Mouse (Mus musculus): ENCODE data around the gene Arfgap1.

DNA sequence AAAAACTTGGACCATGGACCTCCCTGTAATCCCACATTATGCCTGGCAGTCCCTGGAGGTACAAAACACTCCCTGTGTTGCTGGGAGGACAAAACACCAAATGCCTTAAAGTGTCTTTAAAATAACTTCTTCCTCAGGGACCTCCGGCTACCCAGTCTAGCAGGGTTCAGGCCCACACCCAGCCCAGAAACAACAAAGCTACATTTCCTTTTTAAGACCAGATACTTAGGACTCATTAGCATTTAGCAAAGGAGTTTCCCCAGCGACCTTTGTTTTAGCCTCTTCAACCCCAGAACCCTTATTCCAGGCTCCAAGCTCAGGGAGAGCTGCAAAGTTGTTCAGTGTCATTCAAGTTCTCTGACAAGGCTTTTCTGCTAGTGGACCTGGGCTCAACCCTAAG is 13.4 kb upstream of the Arfgap1 start:
- TF ChIP-seq POLR2A (IDR thresholded peaks at IDR 0.05; ENCODE audit: insufficient read length, low read depth): no peak
- no peak for TF ChIP-seq MAX (IDR thresholded peaks at IDR 0.05; ENCODE audit: low read depth)
- no peak for TF ChIP-seq POLR2AphosphoS2 (IDR thresholded peaks at IDR 0.05; ENCODE audit: insufficient read length, low read depth)

Data from myocyte (in vitro differentiated cells).